Mouse (Mus musculus) heart, adult 2 months (tissue): Measurements from ENCODE around the gene Coro7. TPM values are rescaled to one million over a fixed set of nuclear protein-coding genes. Genes with fewer than 3 reads are reported as not detected.

ENCODE experiments used
- DNase-seq, 2 experiments: peaks; one replicate each; pipeline ENCODE4 v3.0.0; 2021
- H3K27ac ChIP-seq: fragments of 200-600 bp; 2 replicates; pipeline ENCODE4 v1.8.1; 2022
- H3K27me3 ChIP-seq: fragments of 200-500 bp; 2 replicates; pipeline ENCODE4 v1.6.1; 2012; ENCODE audit warnings: mild to moderate bottlenecking, low read length, inconsistent platforms, mixed read lengths; ENCODE audit not compliant: control insufficient read depth, insufficient read depth
- H3K36me3 ChIP-seq: fragments of 200-500 bp; 2 replicates; pipeline ENCODE4 v1.6.1; 2012; ENCODE audit warnings: low read length, inconsistent platforms; ENCODE audit not compliant: control insufficient read depth, insufficient read depth
- H3K4me1 ChIP-seq: fragments of 200-500 bp; 2 replicates; pipeline ENCODE4 v1.6.1; 2011; ENCODE audit warnings: low read length; ENCODE audit not compliant: control insufficient read depth, insufficient read depth
- H3K4me3 ChIP-seq: fragments of 200-600 bp; 2 replicates; pipeline ENCODE4 v1.8.1; 2022
- H3K79me2 ChIP-seq: fragments of 200-500 bp; replicated peaks from 2 replicates; pipeline ENCODE4 v1.6.1; 2012; ENCODE audit warnings: mild to moderate bottlenecking, inconsistent platforms, low read length, moderate library complexity, mixed read lengths; ENCODE audit not compliant: control insufficient read depth, insufficient read depth
- H3K9ac ChIP-seq: fragments of 200-500 bp; 2 replicates; pipeline ENCODE4 v1.6.1; 2012; ENCODE audit warnings: low read depth, mild to moderate bottlenecking, control low read depth, inconsistent platforms, low read length, mixed read lengths
- CTCF ChIP-seq: fragments of 200-600 bp; IDR thresholded peaks from 2 replicates; pipeline ENCODE4 v1.8.1; 2022; ENCODE audit warnings: antibody characterized with exemption, mild to moderate bottlenecking, moderate library complexity
- EP300 ChIP-seq: fragments of 200-500 bp; IDR thresholded peaks from 2 replicates; pipeline ENCODE4 v1.6.1; 2011; ENCODE audit warnings: low read depth, low read length, control low read depth; ENCODE audit not compliant: insufficient read depth
- POLR2A ChIP-seq: fragments of 200-500 bp; IDR thresholded peaks from 2 replicates; pipeline ENCODE4 v1.6.1; 2011; ENCODE audit warnings: mild to moderate bottlenecking, low read depth, low read length, control low read depth; ENCODE audit not compliant: insufficient read depth
- WGBS: fragments of 180-500 bp; shearing (Covaris S2); methylation state at CpG from one replicate; pipeline ENCODE4 v1.1.7; 2018; 5-methylcytosine and 5-hydroxymethylcytosine counted together
- intact Hi-C: fragments of 180-260 bp; cut with DNase I; formaldehyde crosslinking; loops from one replicate; pipeline ENCODE4 v1.15.1; 2025
- polyA plus RNA-seq: library from polyadenylated mRNA; depleted of rRNA; stranded (reverse); fragments of >200 nt; gene quantifications from 2 replicates; pipeline ENCODE4 v1.2.3, GENCODE M21; 2012
- total RNA-seq, 2 experiments: library from RNA; stranded (reverse); gene quantifications; 2 replicates each; pipeline ENCODE4 v1.2.3; 2021

Gene Coro7
- total and polyA plus RNA-seq, 3 experiments, result 14.6 to 22.8 (median 15.9) TPM

DNA sequence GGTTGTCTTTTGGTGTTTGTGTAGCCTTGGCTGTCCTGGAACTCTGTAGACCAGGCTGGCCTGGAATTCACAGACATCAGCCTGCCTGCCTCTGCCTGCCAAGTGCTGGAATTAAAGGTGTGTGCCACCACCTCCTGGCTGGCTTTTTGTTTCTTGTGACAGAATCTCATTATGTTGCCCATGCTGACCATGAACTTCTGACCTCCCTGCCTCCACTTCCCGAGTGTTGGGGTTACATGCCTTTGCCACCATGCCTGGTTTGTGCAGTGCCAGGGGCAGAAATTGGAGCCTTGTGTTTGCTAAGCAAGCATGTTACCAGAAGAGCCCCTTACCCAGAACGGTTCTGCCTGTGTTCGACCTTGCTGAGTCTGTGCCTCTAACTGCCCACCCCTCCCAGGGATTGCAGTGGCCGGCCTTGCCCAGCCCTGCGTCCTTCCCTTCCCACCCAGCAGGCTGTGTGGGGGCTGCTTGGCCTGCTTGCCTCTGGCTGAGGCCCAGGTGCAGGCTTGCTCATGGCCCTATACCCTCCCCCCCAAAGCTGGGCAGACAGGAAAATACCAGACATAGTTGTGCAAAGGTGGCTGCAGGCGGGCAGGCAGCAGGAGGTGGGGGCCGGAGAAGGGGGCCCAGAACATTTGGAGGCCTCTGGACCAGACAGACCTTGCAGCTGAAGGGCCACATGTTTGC is 76.7 kb downstream of the Coro7 start:
- Histone ChIP-seq H3K9ac (no peak overlapping the region), H3K79me2 (no peaks in the 10 kb centered on the region; the same call in 1 of the 2 replicates), H3K27me3 (no peaks in the 10 kb centered on the region), H3K27ac (no peak overlapping the region), H3K4me1 (peaks cover 22% of the 10 kb centered on the region), H3K4me3 (no peak overlapping the region), H3K36me3 (no peaks in the 10 kb centered on the region)
- TF ChIP-seq POLR2A (no peak), CTCF (no peak), EP300 (no peak)
- DNase-seq, result no peak
- intact Hi-C loops, result no loop called here
- 33% methylated on average over 7 of the region's 7 CpGs for WGBS

- intact Hi-C loops, result no loop called here
These were observed 77.4 kb downstream of the Coro7 start for GRCm38 (mm10) chr16:4602189-4602588.

DNA sequence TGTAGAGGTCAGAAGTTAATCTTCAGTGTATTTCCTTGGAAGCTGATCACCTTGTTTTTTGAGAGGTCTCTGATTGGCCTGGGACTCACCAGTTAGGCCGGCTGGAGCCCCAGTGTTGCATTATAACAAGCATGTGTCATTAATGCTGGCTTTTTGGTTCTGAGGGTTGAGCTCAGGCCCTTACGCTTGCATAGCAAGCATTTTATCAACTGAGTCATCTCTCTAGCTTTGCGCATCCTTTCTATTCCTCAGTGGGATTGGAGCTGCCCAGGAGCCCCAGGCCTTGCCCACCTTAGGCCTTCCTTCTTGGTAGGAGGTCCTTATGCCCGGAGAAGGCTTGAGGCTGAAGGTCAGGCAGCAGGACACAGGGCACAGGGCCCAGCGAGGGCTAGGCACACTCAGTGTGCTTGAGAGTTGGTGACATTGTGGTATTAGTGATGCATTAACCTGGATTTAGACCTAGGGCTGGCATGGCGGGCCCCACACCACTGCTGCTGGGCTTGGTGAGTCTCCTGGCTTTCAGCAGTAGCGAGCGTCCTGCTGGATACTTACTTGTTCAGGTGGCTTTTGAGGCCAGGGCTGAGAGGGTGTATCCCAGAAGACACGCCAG is 78.8 kb downstream of the Coro7 start:
- H3K79me2 ChIP-seq, result no peaks in the 10 kb centered on the region; the same call in 1 of the 2 replicates
- DNase-seq, result no peak
- H3K4me1 ChIP-seq, result peaks cover 5% of the 10 kb centered on the region

More at GRCm38 (mm10) chr16:4602189-4602588, 77.4 kb downstream of the Coro7 start:
- Histone ChIP-seq H3K9ac (no peak overlapping the region), H3K27me3 (no peaks in the 10 kb centered on the region), H3K4me1 (peaks cover 17% of the 10 kb centered on the region), H3K36me3 (no peaks in the 10 kb centered on the region), H3K27ac (no peak overlapping the region), H3K79me2 (no peaks in the 10 kb centered on the region; the same call in 1 of the 2 replicates), H3K4me3 (no peak overlapping the region)
- 41% methylated on average over 3 of the region's 3 CpGs for WGBS
- no peak for DNase-seq
- no peak for TF ChIP-seq EP300
- TF ChIP-seq CTCF, result no peak
- no peak for TF ChIP-seq POLR2A

DNA sequence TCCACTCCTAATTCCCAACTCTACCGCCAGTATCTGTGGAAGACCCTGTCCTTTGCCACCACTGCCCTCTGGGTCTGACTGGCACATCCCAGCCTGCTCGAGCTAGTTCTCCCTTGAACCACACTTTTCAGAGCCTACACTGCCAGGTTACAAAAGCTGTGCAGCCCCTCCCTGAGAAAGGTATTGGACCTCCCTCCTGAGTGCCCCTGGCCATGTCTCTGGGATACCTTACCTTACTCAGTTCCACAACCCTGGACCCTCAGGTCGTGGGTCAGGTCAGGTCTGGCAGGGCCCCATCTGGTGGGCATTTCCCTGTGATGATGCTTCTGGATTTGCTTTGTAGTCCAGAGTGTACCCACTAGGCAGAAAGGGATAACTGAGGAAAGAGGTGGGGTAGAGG is 80.0 kb downstream of the Coro7 start:
- no peak overlapping the region for H3K9ac ChIP-seq
- no peaks in the 10 kb centered on the region for H3K27me3 ChIP-seq
- peaks cover 4% of the 10 kb centered on the region; the same call in 1 of the 2 replicates for H3K4me1 ChIP-seq
- no peak for TF ChIP-seq EP300
- no peak for TF ChIP-seq POLR2A
- no peak for TF ChIP-seq CTCF
- H3K4me3 ChIP-seq, result no peak overlapping the region
- H3K79me2 ChIP-seq, result no peaks in the 10 kb centered on the region
- DNase-seq, result no peak
- WGBS, result 81% methylated on average over 3 of the region's 3 CpGs
- no peak overlapping the region for H3K27ac ChIP-seq
- no peaks in the 10 kb centered on the region for H3K36me3 ChIP-seq
- intact Hi-C loops, result no loop called here

More for the DNA sequence above, 78.8 kb downstream of the Coro7 start:
- H3K4me3 ChIP-seq, result no peak overlapping the region
- no peak overlapping the region for H3K9ac ChIP-seq
- H3K36me3 ChIP-seq, result no peaks in the 10 kb centered on the region
- no peak overlapping the region for H3K27ac ChIP-seq
- WGBS, result 80% methylated on average over 9 of the region's 9 CpGs
- no peaks in the 10 kb centered on the region for H3K27me3 ChIP-seq
- intact Hi-C loops, result no loop called here
- TF ChIP-seq POLR2A, result no peak
- TF ChIP-seq EP300, result no peak
- no peak for TF ChIP-seq CTCF

- H3K4me1 ChIP-seq, result peaks cover 3% of the 10 kb centered on the region; the same call in 1 of the 2 replicates
- H3K27me3 ChIP-seq, result no peaks in the 10 kb centered on the region
- H3K79me2 ChIP-seq, result no peaks in the 10 kb centered on the region
- 32% methylated on average over 6 of the region's 6 CpGs for WGBS
- DNase-seq, result no peak
- H3K9ac ChIP-seq, result no peak overlapping the region
- no peak for TF ChIP-seq CTCF
- no peak for TF ChIP-seq EP300
- TF ChIP-seq POLR2A, result no peak
- no peak overlapping the region for H3K4me3 ChIP-seq
- no peaks in the 10 kb centered on the region for H3K36me3 ChIP-seq
- no peak overlapping the region for H3K27ac ChIP-seq
- intact Hi-C loops, result no loop called here
These were observed 80.6 kb downstream of the Coro7 start for GRCm38 (mm10) chr16:4598891-4599543.

- Histone ChIP-seq H3K27me3 (no peaks in the 10 kb centered on the region), H3K79me2 (no peaks in the 10 kb centered on the region), H3K9ac (no peak overlapping the region), H3K27ac (no peak overlapping the region), H3K36me3 (no peaks in the 10 kb centered on the region), H3K4me3 (no peak overlapping the region), H3K4me1 (peaks cover 5% of the 10 kb centered on the region)
- TF ChIP-seq CTCF, result no peak
- WGBS, result 79% methylated on average over 5 of the region's 5 CpGs
- DNase-seq, result no peak
- intact Hi-C loops, result no loop called here
These were observed 81.5 kb downstream of the Coro7 start for GRCm38 (mm10) chr16:4598041-4598440.
